ENCODE assay signal across 10 mouse cellular contexts in the genomic region with DNA sequence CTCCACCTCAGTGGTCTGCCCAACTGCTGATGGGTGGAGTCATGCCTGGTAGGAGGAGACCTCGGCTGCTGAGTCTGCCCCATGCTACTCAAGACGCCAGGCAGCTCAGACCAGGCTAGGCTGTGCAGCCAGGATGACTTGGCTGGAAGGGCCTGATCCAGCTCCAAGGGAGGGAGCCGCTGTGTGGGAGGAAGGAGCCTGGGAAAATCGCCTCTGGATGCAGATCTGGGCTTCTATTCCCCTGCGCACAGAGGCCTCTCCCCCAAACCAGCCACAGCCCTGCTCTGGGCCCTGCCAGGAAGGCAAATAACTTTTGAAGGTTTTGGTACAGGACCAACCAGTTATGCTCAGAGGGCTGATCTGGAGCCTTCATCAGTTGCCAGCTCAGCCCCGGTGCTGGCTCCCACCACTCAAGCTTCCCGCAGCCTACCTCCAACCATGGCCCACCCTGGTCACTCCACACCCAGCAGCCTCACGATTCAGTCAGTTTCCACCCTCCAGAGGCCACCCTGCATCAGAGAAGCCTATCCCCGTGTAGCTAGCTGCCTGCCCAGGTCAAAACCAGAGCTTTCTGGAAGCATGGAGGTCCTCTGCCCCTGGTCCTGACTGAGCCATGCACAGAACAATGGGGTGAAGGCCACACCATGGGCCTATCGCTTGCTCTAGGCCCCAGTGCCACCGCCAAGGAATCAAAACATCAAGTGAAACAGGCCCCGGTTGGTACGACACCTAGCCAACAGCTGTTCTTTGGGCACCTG. TPM values are rescaled to one million over a fixed set of nuclear protein-coding genes. Genes with fewer than 3 reads are reported as not detected.
DNase-seq lines count a peak whose midpoint lies in the region; ATAC-seq and TF ChIP-seq lines count a peak whose summit lies in the region.
"Had no signal": no experiment of that assay in that cellular context is flagged by ENCODE, and none has a peak within 500 bp of the region (broad histone marks: within the 10 kb centered on the region; RNA-seq: fewer than 3 reads in every experiment).

No protein-coding gene starts in this region.

- no peak overlapping the region for H3K4me3 ChIP-seq in layer of hippocampus, adult 2 months
- no peak overlapping the region for H3K4me3 ChIP-seq in embryonic facial prominence, embryonic 14.5 days (ENCODE audit: low read depth, low read length)
- no peak overlapping the region for H3K4me3 ChIP-seq in heart, embryonic 15.5 days
- H3K4me3 ChIP-seq in olfactory bulb, adult 2 months (ENCODE audit: insufficient read depth, low read depth, low read length) = no peak overlapping the region
- H3K4me3 ChIP-seq in thymus, adult 2 months (ENCODE audit: control insufficient read depth, insufficient read depth, low read length) = no peak overlapping the region

- no peak overlapping the region for H3K4me2 ChIP-seq in embryonic facial prominence, embryonic 14.5 days (ENCODE audit: low read depth, low read length)
- no peak overlapping the region for H3K4me2 ChIP-seq in heart, embryonic 15.5 days

- H3K9ac ChIP-seq in embryonic facial prominence, embryonic 14.5 days (ENCODE audit: low read depth, low read length) = no peak overlapping the region
- H3K9ac ChIP-seq in heart, embryonic 15.5 days = no peak overlapping the region

- H3K9me3 ChIP-seq in embryonic facial prominence, embryonic 14.5 days (ENCODE audit: control insufficient read depth, low read length) = no peaks in the 10 kb centered on the region
- H3K9me3 ChIP-seq in heart, embryonic 15.5 days (replicated peaks) = no peaks in the 10 kb centered on the region

- no peak for DNase-seq in layer of hippocampus, adult 2 months (ENCODE audit: low spot score in 2 of 2)
- no peak for DNase-seq in layer of hippocampus, adult 18-20 months (ENCODE audit: low spot score in 2 of 2)
- peak; percentile 50 for DNase-seq in embryonic facial prominence, embryonic 14.5 days (ENCODE audit: low spot score)
- no peak for DNase-seq in spleen, adult 18-20 months
- no peak for DNase-seq in thymus, adult 2 months
- DNase-seq in frontal cortex, postnatal 25 days (ENCODE audit: low spot score in 2 of 2) = no peak

- TF ChIP-seq CTCF in layer of hippocampus, adult 2 months (conservative IDR thresholded peaks at IDR 0.05) = no peak
- TF ChIP-seq CTCF in olfactory bulb, adult 2 months (IDR thresholded peaks at IDR 0.05; ENCODE audit: insufficient read depth, low read depth, low read length) = no peak
- no peak for TF ChIP-seq CTCF in thymus, adult 2 months (IDR thresholded peaks at IDR 0.05; ENCODE audit: borderline replicate concordance, control insufficient read depth, extremely low read depth, insufficient read depth, low read length, poor library complexity)

- WGBS in embryonic facial prominence, embryonic 14.5 days = 79% methylated on average over 13 of the region's 13 CpGs
- 63% methylated on average over 13 of the region's 13 CpGs for WGBS in heart, embryonic 15.5 days
- 57% methylated on average over 13 of the region's 13 CpGs for WGBS in olfactory bulb, adult 2 months
- WGBS in thymus, adult 2 months = 92% methylated on average over 13 of the region's 13 CpGs

- H3K27ac ChIP-seq in layer of hippocampus, adult 2 months = peak overlapping the region; percentile 71
- no peak overlapping the region for H3K27ac ChIP-seq in embryonic facial prominence, embryonic 14.5 days (replicated peaks; ENCODE audit: low read depth, low read length)
- H3K27ac ChIP-seq in heart, embryonic 15.5 days = peak overlapping the region; percentile 43
- peak overlapping the region; percentile 21; the same call in 1 of the 2 replicates for H3K27ac ChIP-seq in olfactory bulb, adult 2 months (ENCODE audit: insufficient read depth, low read depth, low read length)
- H3K27ac ChIP-seq in thymus, adult 2 months (ENCODE audit: control insufficient read depth, insufficient read depth, low read length) = no peak overlapping the region
- H3K27ac ChIP-seq: macrophage had no signal

- no peaks in the 10 kb centered on the region for H3K27me3 ChIP-seq in embryonic facial prominence, embryonic 14.5 days (replicated peaks; ENCODE audit: control insufficient read depth, insufficient read depth, low read length)
- H3K27me3 ChIP-seq in heart, embryonic 15.5 days = no peaks in the 10 kb centered on the region
- no peaks in the 10 kb centered on the region for H3K27me3 ChIP-seq in thymus, adult 2 months (ENCODE audit: control insufficient read depth, insufficient read depth, low read length)

- ATAC-seq in embryonic facial prominence, embryonic 14.5 days (ENCODE audit: low read depth) = peak; percentile 67
- ATAC-seq in heart, embryonic 15.5 days (replicated peaks; ENCODE audit: insufficient number of reproducible peaks, insufficient read depth, low FRiP score, low read depth) = peak; percentile 48; the same call in 1 of the 2 replicates
- ATAC-seq: forebrain, embryonic 14.5 days had no signal

- H3K36me3 ChIP-seq in embryonic facial prominence, embryonic 14.5 days (ENCODE audit: control insufficient read depth, insufficient read depth, low read length) = peaks cover 44% of the 10 kb centered on the region
- peaks cover 46% of the 10 kb centered on the region for H3K36me3 ChIP-seq in heart, embryonic 15.5 days
- peaks cover 25% of the 10 kb centered on the region for H3K36me3 ChIP-seq in thymus, adult 2 months (ENCODE audit: control insufficient read depth, insufficient read depth, low read length)

- TF ChIP-seq POLR2A in olfactory bulb, adult 2 months (IDR thresholded peaks at IDR 0.05; ENCODE audit: insufficient read depth, low read depth, low read length) = no peak
- TF ChIP-seq POLR2A in thymus, adult 2 months (IDR thresholded peaks at IDR 0.05; ENCODE audit: control insufficient read depth, extremely low read depth, insufficient read depth, low read length, poor library complexity) = no peak

- H3K4me1 ChIP-seq in embryonic facial prominence, embryonic 14.5 days (ENCODE audit: control insufficient read depth, insufficient read depth, low read length) = no peaks in the 10 kb centered on the region
- peaks cover 4% of the 10 kb centered on the region; the same call in 1 of the 2 replicates for H3K4me1 ChIP-seq in heart, embryonic 15.5 days (replicated peaks)
- H3K4me1 ChIP-seq in olfactory bulb, adult 2 months (ENCODE audit: control insufficient read depth, insufficient read depth, low read length) = no peaks in the 10 kb centered on the region
- no peaks in the 10 kb centered on the region for H3K4me1 ChIP-seq in thymus, adult 2 months (replicated peaks; ENCODE audit: control insufficient read depth, insufficient read depth, low read length)

RNA-seq across cellular contexts. Expression of a gene that starts 14.1 kb away (rescaled TPM):
- 10 to 100 TPM; 27.4 to 28.8 TPM for total RNA-seq in layer of hippocampus, adult 2 months (2021)
- 10 to 100 TPM; 26.2 to 28.5 TPM for total RNA-seq in layer of hippocampus, adult 18-20 months (2021)
- 12.6 and 21.8 TPM in 2 replicates for polyA plus RNA-seq in embryonic facial prominence, embryonic 14.5 days (2014; fragmentation: Nextera tagmentation; extraction: Ambion mirVana)
- 5.8 and 6.9 TPM in 2 replicates for polyA plus RNA-seq in heart, embryonic 15.5 days (2015; fragmentation: Nextera tagmentation; extraction: Ambion mirVana)
- polyA plus RNA-seq in olfactory bulb, adult 2 months (2012; ENCODE audit: insufficient read depth, insufficient read length, low replicate concordance, missing spikeins) = not detected in 2 replicates
- 1.2 and 2.6 TPM in 2 replicates for polyA plus RNA-seq in thymus, adult 2 months (2012; rRNA removed)

RNA-seq across cellular contexts. Expression of a gene that starts 19.1 kb away (rescaled TPM):
- 10 to 100 TPM; 81.1 to 82.5 TPM for total RNA-seq in layer of hippocampus, adult 2 months (2021)
- 10 to 100 TPM; 86.4 to 93.2 TPM for total RNA-seq in layer of hippocampus, adult 18-20 months (2021)
- 112 and 128 TPM in 2 replicates for polyA plus RNA-seq in embryonic facial prominence, embryonic 14.5 days (2014; fragmentation: Nextera tagmentation; extraction: Ambion mirVana)
- 118 and 121 TPM in 2 replicates for polyA plus RNA-seq in heart, embryonic 15.5 days (2015; fragmentation: Nextera tagmentation; extraction: Ambion mirVana)
- not detected in 2 replicates for polyA plus RNA-seq in olfactory bulb, adult 2 months (2012; ENCODE audit: insufficient read depth, insufficient read length, low replicate concordance, missing spikeins)
- polyA plus RNA-seq in thymus, adult 2 months (2012; rRNA removed) = 56.4 and 57.6 TPM in 2 replicates

RNA-seq across cellular contexts. Expression of a gene that starts 23.4 kb away (rescaled TPM):
- total RNA-seq in layer of hippocampus, adult 2 months (2021) = 10 to 100 TPM in 1 of 2 experiments, 1 to 10 TPM in 1; 7.9 to 10.5 TPM
- total RNA-seq in layer of hippocampus, adult 18-20 months (2021) = 10 to 100 TPM; 10.5 to 11.2 TPM
- polyA plus RNA-seq in embryonic facial prominence, embryonic 14.5 days (2014; fragmentation: Nextera tagmentation; extraction: Ambion mirVana) = 28.1 and 30.4 TPM in 2 replicates
- polyA plus RNA-seq in heart, embryonic 15.5 days (2015; fragmentation: Nextera tagmentation; extraction: Ambion mirVana) = 31.4 and 34.4 TPM in 2 replicates
- polyA plus RNA-seq in olfactory bulb, adult 2 months (2012; ENCODE audit: insufficient read depth, insufficient read length, low replicate concordance, missing spikeins) = not detected in 2 replicates
- polyA plus RNA-seq in thymus, adult 2 months (2012; rRNA removed) = 40.9 and 43.2 TPM in 2 replicates

RNA-seq across cellular contexts. Expression of a gene that starts 30.9 kb away (rescaled TPM):
- 100 to 1,000 TPM; 118 to 138 TPM for total RNA-seq in layer of hippocampus, adult 2 months (2021)
- 100 to 1,000 TPM; 104 to 110 TPM for total RNA-seq in layer of hippocampus, adult 18-20 months (2021)
- polyA plus RNA-seq in embryonic facial prominence, embryonic 14.5 days (2014; fragmentation: Nextera tagmentation; extraction: Ambion mirVana) = 27.1 and 28.2 TPM in 2 replicates
- polyA plus RNA-seq in heart, embryonic 15.5 days (2015; fragmentation: Nextera tagmentation; extraction: Ambion mirVana) = 33.8 and 36.8 TPM in 2 replicates
- not detected in 2 replicates for polyA plus RNA-seq in olfactory bulb, adult 2 months (2012; ENCODE audit: insufficient read depth, insufficient read length, low replicate concordance, missing spikeins)
- 280 and 339 TPM in 2 replicates for polyA plus RNA-seq in thymus, adult 2 months (2012; rRNA removed)

Comparison
In these comparisons a context has a peak if more than half of its experiments do, and no peak if none do; other contexts are left out.
1. H3K27ac ChIP-seq: peak in layer of hippocampus, adult 2 months (single experiment), heart, embryonic 15.5 days (single experiment) and olfactory bulb, adult 2 months (single experiment); none in embryonic facial prominence, embryonic 14.5 days (single experiment) and thymus, adult 2 months (single experiment).
2. RNA of a gene that starts 19.1 kb away (polyA plus RNA-seq): 118 to 121 TPM in heart, embryonic 15.5 days, 112 to 128 TPM in embryonic facial prominence, embryonic 14.5 days and 56.4 to 57.6 TPM in thymus, adult 2 months; not detected in olfactory bulb, adult 2 months; every median in the first group is over 10 times any median in the second.
3. RNA of a gene that starts 23.4 kb away (polyA plus RNA-seq): 40.9 to 43.2 TPM in thymus, adult 2 months, 31.4 to 34.4 TPM in heart, embryonic 15.5 days and 28.1 to 30.4 TPM in embryonic facial prominence, embryonic 14.5 days; not detected in olfactory bulb, adult 2 months; every median in the first group is over 10 times any median in the second.